Mouse (Mus musculus) lung, embryonic 15.5 days (tissue): ENCODE results near the gene Tubgcp3. TPM values are rescaled to one million over a fixed set of nuclear protein-coding genes. Genes with fewer than 3 reads are reported as not detected.

ENCODE experiments used
- ATAC-seq: fragments of 200-750 bp; cut with Nextera tagmentation; 2 replicates; pipeline ENCODE4 v1.8.0; 2017; ENCODE audit warnings: moderate number of reproducible peaks, borderline replicate concordance; ENCODE audit not compliant: low FRiP score, low TSS enrichment; ENCODE audit errors: extremely low read depth
- H3K27ac ChIP-seq: fragments of 300-500 bp; sonication (generic); 2 replicates; pipeline ENCODE4 v1.5.1; 2015; ENCODE audit warnings: moderate library complexity, mild to moderate bottlenecking, inconsistent platforms
- H3K27me3 ChIP-seq: fragments of 300-500 bp; sonication (generic); 2 replicates; pipeline ENCODE4 v1.6.1; 2015; ENCODE audit warnings: inconsistent platforms
- H3K36me3 ChIP-seq: fragments of 300-500 bp; sonication (generic); 2 replicates; pipeline ENCODE4 v1.6.1; 2015; ENCODE audit warnings: inconsistent platforms
- H3K4me1 ChIP-seq: fragments of 300-500 bp; sonication (generic); 2 replicates; pipeline ENCODE4 v1.6.1; 2015; ENCODE audit warnings: inconsistent platforms
- H3K4me2 ChIP-seq: fragments of 300-500 bp; sonication (generic); 2 replicates; pipeline ENCODE4 v1.6.1; 2015; ENCODE audit warnings: inconsistent platforms, mild to moderate bottlenecking, moderate library complexity
- H3K4me3 ChIP-seq: fragments of 300-500 bp; sonication (generic); 2 replicates; pipeline ENCODE4 v1.5.1; 2015; ENCODE audit warnings: mild to moderate bottlenecking, inconsistent platforms
- H3K9ac ChIP-seq: fragments of 300-500 bp; sonication (generic); 2 replicates; pipeline ENCODE4 v1.6.1; 2015; ENCODE audit warnings: inconsistent platforms
- H3K9me3 ChIP-seq: fragments of 300-500 bp; sonication (generic); 2 replicates; pipeline ENCODE4 v1.6.1; 2016; ENCODE audit warnings: inconsistent platforms
- WGBS: fragments of 180-500 bp; shearing (Covaris S2); methylation state at CpG from one replicate; pipeline ENCODE4 v1.1.7; 2015; 5-methylcytosine and 5-hydroxymethylcytosine counted together
- microRNA-seq: library from miRNA; unstranded; fragments of <30 nt; microRNA quantifications from one replicate; pipeline ENCODE4, GENCODE M21; 2016
- polyA plus RNA-seq: library from polyadenylated mRNA; unstranded; fragments of >200 nt; fragmentation: Nextera tagmentation; extraction: Ambion mirVana; gene quantifications from 2 replicates; pipeline ENCODE4 v1.2.1, GENCODE M21; 2015

Gene Tubgcp3
- polyA plus RNA-seq, 1 experiment from 2014 or later, result 45.6 TPM

GRCm38 (mm10) chr8:12576003-12576402 lies 96.0 kb downstream of the Tubgcp3 start:
- H3K9ac ChIP-seq, result no peak overlapping the region
- no peaks in the 10 kb centered on the region for H3K9me3 ChIP-seq
- H3K27ac ChIP-seq, result no peak overlapping the region
- ATAC-seq, result no peak
- no peak overlapping the region for H3K4me3 ChIP-seq
- WGBS, result 54% methylated on average over 5 of the region's 5 CpGs
- H3K4me1 ChIP-seq, result no peaks in the 10 kb centered on the region
- no peaks in the 10 kb centered on the region for H3K36me3 ChIP-seq
- H3K4me2 ChIP-seq, result no peak overlapping the region
- no peaks in the 10 kb centered on the region; the same call in 1 of the 2 replicates for H3K27me3 ChIP-seq

GRCm38 (mm10) chr8:12572814-12573534 lies 99.1 kb downstream of the Tubgcp3 start, which contains the start of gene Spaca7:
Gene Spaca7, plus strand, starts transcription at chr8:12573029.
- no peak for ATAC-seq
- Histone ChIP-seq H3K36me3 (no peaks in the 10 kb centered on the region), H3K9me3 (no peaks in the 10 kb centered on the region), H3K4me1 (no peaks in the 10 kb centered on the region), H3K4me2 (no peak within 1 kb of the TSS), H3K27ac (no peak within 1 kb of the TSS), H3K4me3 (no peak within 1 kb of the TSS), H3K27me3 (no peaks in the 10 kb centered on the region; the same call in 1 of the 2 replicates), H3K9ac (no peak within 1 kb of the TSS)
- whole genome bisulfite sequencing, result 53% methylated on average over 14 of the region's 14 CpGs

GRCm38 (mm10) chr8:12566509-12566908 lies 105.5 kb downstream of the Tubgcp3 start:
- no peaks in the 10 kb centered on the region for H3K4me1 ChIP-seq
- H3K27ac ChIP-seq, result no peak overlapping the region
- 41% methylated on average over 7 of the region's 7 CpGs for WGBS
- no peaks in the 10 kb centered on the region for H3K9me3 ChIP-seq
- H3K9ac ChIP-seq, result no peak overlapping the region
- no peak for ATAC-seq
- H3K4me2 ChIP-seq, result no peak overlapping the region
- no peak overlapping the region for H3K4me3 ChIP-seq
- H3K27me3 ChIP-seq, result peaks cover 25% of the 10 kb centered on the region
- no peaks in the 10 kb centered on the region for H3K36me3 ChIP-seq

GRCm38 (mm10) chr8:12565488-12565887 lies 106.6 kb downstream of the Tubgcp3 start:
- peaks cover 32% of the 10 kb centered on the region for H3K27me3 ChIP-seq
- 75% methylated on average over 10 of the region's 10 CpGs for WGBS
- ATAC-seq, result no peak

GRCm38 (mm10) chr8:12564307-12564706 lies 107.7 kb downstream of the Tubgcp3 start:
- Histone ChIP-seq H3K9ac (no peak overlapping the region), H3K4me3 (no peak overlapping the region), H3K36me3 (no peaks in the 10 kb centered on the region), H3K4me1 (no peaks in the 10 kb centered on the region), H3K4me2 (no peak overlapping the region), H3K27ac (no peak overlapping the region), H3K27me3 (peaks cover 36% of the 10 kb centered on the region), H3K9me3 (no peaks in the 10 kb centered on the region)
- 6% methylated on average over 4 of the region's 4 CpGs for WGBS
- no peak for ATAC-seq

More at GRCm38 (mm10) chr8:12565488-12565887, 106.6 kb downstream of the Tubgcp3 start:
- Histone ChIP-seq H3K4me1 (no peaks in the 10 kb centered on the region), H3K4me3 (no peak overlapping the region), H3K9me3 (no peaks in the 10 kb centered on the region), H3K4me2 (no peak overlapping the region), H3K27ac (no peak overlapping the region), H3K36me3 (no peaks in the 10 kb centered on the region), H3K9ac (no peak overlapping the region)

Small RNA genes within 50 kb of the gene (microRNA-seq; reads per million reads assigned to microRNA genes)
- not detected for gene Gm26483

Other genes starting within 250 kb of the Tubgcp3 start
- not detected in 2 replicates for gene Spaca7, start 99.2 kb downstream of the Tubgcp3 start, polyA plus RNA-seq
- 16.8 and 21.8 TPM in 2 replicates for gene Atp11a, start 84.8 kb upstream of the Tubgcp3 start, polyA plus RNA-seq
- gene Mcf2l, start 201.6 kb upstream of the Tubgcp3 start, polyA plus RNA-seq, result 11.5 and 12.0 TPM in 2 replicates